Mouse (Mus musculus) cortical plate, adult 2 months (tissue): ENCODE results near the gene Tbc1d8.

Experiments
- CTCF ChIP-seq: fragments of 200-500 bp; IDR thresholded peaks from 2 replicates; pipeline ENCODE4 v1.5.1; 2011; ENCODE audit warnings: mild to moderate bottlenecking, control low read depth, low read length; ENCODE audit not compliant: insufficient read depth; ENCODE audit errors: extremely low read depth
- POLR2A ChIP-seq: fragments of 200-500 bp; IDR thresholded peaks from 2 replicates; pipeline ENCODE4 v1.6.1; 2011; ENCODE audit warnings: mild to moderate bottlenecking, low read length, control low read depth; ENCODE audit not compliant: insufficient read depth; ENCODE audit errors: extremely low read depth

- no peak for TF ChIP-seq CTCF
- no peak for TF ChIP-seq POLR2A
Measured at GRCm38 (mm10) chr1:39365562-39365961, 113.0 kb downstream of the Tbc1d8 start.
